Mouse (Mus musculus) embryonic facial prominence, embryonic 14.5 days (tissue): ENCODE data around the gene Kidins220. TPM values are rescaled to one million over a fixed set of nuclear protein-coding genes. Genes with fewer than 3 reads are reported as not detected.

Experiments
- ATAC-seq: fragments of 200-750 bp; cut with Nextera tagmentation; 2 replicates; pipeline ENCODE4 v1.8.0; 2017; ENCODE audit warnings: low read depth, moderate number of reproducible peaks, moderate TSS enrichment
- DNase-seq: peaks from one replicate; pipeline ENCODE4 v3.0.0-alpha.2; 2015; ENCODE audit warnings: low spot score
- H3K27ac ChIP-seq: fragments of 300-500 bp; sonication (generic); replicated peaks from 2 replicates; pipeline ENCODE4 v1.5.1; 2014; ENCODE audit warnings: low read depth, mild to moderate bottlenecking, low read length, moderate library complexity
- H3K27me3 ChIP-seq: fragments of 300-500 bp; sonication (generic); replicated peaks from 2 replicates; pipeline ENCODE4 v1.6.1; 2014; ENCODE audit warnings: low read length; ENCODE audit not compliant: control insufficient read depth, insufficient read depth
- H3K36me3 ChIP-seq: fragments of 300-500 bp; sonication (generic); 2 replicates; pipeline ENCODE4 v1.6.1; 2014; ENCODE audit warnings: low read length, mixed read lengths; ENCODE audit not compliant: control insufficient read depth, insufficient read depth
- H3K4me1 ChIP-seq: fragments of 300-500 bp; sonication (generic); 2 replicates; pipeline ENCODE4 v1.6.1; 2014; ENCODE audit warnings: antibody characterized with exemption, low read length; ENCODE audit not compliant: control insufficient read depth, insufficient read depth
- H3K4me2 ChIP-seq: fragments of 300-500 bp; sonication (generic); 2 replicates; pipeline ENCODE4 v1.6.1; 2014; ENCODE audit warnings: low read depth, mild to moderate bottlenecking, low read length, moderate library complexity, mixed read lengths
- H3K4me3 ChIP-seq: fragments of 300-500 bp; sonication (generic); 2 replicates; pipeline ENCODE4 v1.5.1; 2014; ENCODE audit warnings: low read depth, mild to moderate bottlenecking, low read length
- H3K9ac ChIP-seq: fragments of 300-500 bp; sonication (generic); 2 replicates; pipeline ENCODE4 v1.6.1; 2014; ENCODE audit warnings: low read depth, mild to moderate bottlenecking, low read length, moderate library complexity, mixed read lengths
- H3K9me3 ChIP-seq: fragments of 300-500 bp; sonication (generic); 2 replicates; pipeline ENCODE4 v1.6.1; 2016; ENCODE audit warnings: low read length; ENCODE audit not compliant: control insufficient read depth
- WGBS: fragments of 180-500 bp; shearing (Covaris S2); extraction: QIAGEN DNeasy Blood & Tissue Kit; methylation state at CpG from one replicate; pipeline ENCODE4 v1.1.7; 2014; 5-methylcytosine and 5-hydroxymethylcytosine counted together
- polyA plus RNA-seq: library from polyadenylated mRNA; unstranded; fragments of >200 nt; fragmentation: Nextera tagmentation; extraction: Ambion mirVana; gene quantifications from 2 replicates; pipeline ENCODE4 v1.2.1, GENCODE M21; 2014

Kidins220 gene
- polyA plus RNA-seq, 1 experiment from 2014 or later = 38.4 TPM

GRCm38 (mm10) chr12:25044579-25044978 lies 69.9 kb downstream of the Kidins220 start:
- Histone ChIP-seq H3K9ac (no peak overlapping the region), H3K4me3 (no peak overlapping the region), H3K4me2 (no peak overlapping the region), H3K27ac (no peak overlapping the region), H3K9me3 (no peaks in the 10 kb centered on the region), H3K27me3 (no peaks in the 10 kb centered on the region), H3K4me1 (no peaks in the 10 kb centered on the region), H3K36me3 (peaks cover 25% of the 10 kb centered on the region)
- WGBS = 78% methylated on average over 4 of the region's 4 CpGs
- ATAC-seq = no peak
- DNase-seq = no peak

GRCm38 (mm10) chr12:25049253-25049652 lies 74.5 kb downstream of the Kidins220 start:
- no peak overlapping the region for H3K9ac ChIP-seq
- WGBS = 55% methylated on average over 5 of the region's 5 CpGs
- H3K36me3 ChIP-seq = peaks cover 43% of the 10 kb centered on the region
- no peak overlapping the region for H3K4me2 ChIP-seq
- DNase-seq (no peak), ATAC-seq (no peak)
- H3K4me3 ChIP-seq = no peak overlapping the region
- H3K27ac ChIP-seq = no peak overlapping the region
- no peaks in the 10 kb centered on the region for H3K4me1 ChIP-seq
- no peaks in the 10 kb centered on the region for H3K27me3 ChIP-seq
- no peaks in the 10 kb centered on the region for H3K9me3 ChIP-seq

- H3K9me3 ChIP-seq = no peaks in the 10 kb centered on the region
- H3K27me3 ChIP-seq = no peaks in the 10 kb centered on the region
- 77% methylated on average over 7 of the region's 7 CpGs for WGBS
- no peak for DNase-seq
- H3K9ac ChIP-seq = no peak overlapping the region
- no peak overlapping the region for H3K4me2 ChIP-seq
- peaks cover 78% of the 10 kb centered on the region for H3K36me3 ChIP-seq
- ATAC-seq = no peak
- H3K4me1 ChIP-seq = no peaks in the 10 kb centered on the region
- H3K4me3 ChIP-seq = no peak overlapping the region
- no peak overlapping the region for H3K27ac ChIP-seq
These were observed 79.8 kb downstream of the Kidins220 start for GRCm38 (mm10) chr12:25054511-25054910.

- H3K27ac ChIP-seq = no peak overlapping the region
- ATAC-seq (no peak), DNase-seq (no peak)
- WGBS = 50% methylated on average over 4 of the region's 4 CpGs
- H3K4me3 ChIP-seq = no peak overlapping the region
- no peak overlapping the region for H3K4me2 ChIP-seq
- peaks cover 77% of the 10 kb centered on the region for H3K36me3 ChIP-seq
- no peaks in the 10 kb centered on the region for H3K4me1 ChIP-seq
- H3K27me3 ChIP-seq = no peaks in the 10 kb centered on the region
- H3K9me3 ChIP-seq = no peaks in the 10 kb centered on the region
- no peak overlapping the region for H3K9ac ChIP-seq
These were observed 80.2 kb downstream of the Kidins220 start for GRCm38 (mm10) chr12:25054963-25055362.

GRCm38 (mm10) chr12:25059487-25060200 lies 84.9 kb downstream of the Kidins220 start:
- Histone ChIP-seq H3K4me2 (no peak overlapping the region), H3K36me3 (peaks cover 35% of the 10 kb centered on the region), H3K27me3 (no peaks in the 10 kb centered on the region), H3K9me3 (no peaks in the 10 kb centered on the region), H3K9ac (no peak overlapping the region), H3K4me1 (no peaks in the 10 kb centered on the region), H3K27ac (no peak overlapping the region), H3K4me3 (no peak overlapping the region)
- DNase-seq = no peak
- whole genome bisulfite sequencing = 83% methylated on average over 9 of the region's 9 CpGs
- ATAC-seq = no peak

GRCm38 (mm10) chr12:25060901-25061300 lies 86.2 kb downstream of the Kidins220 start:
- Histone ChIP-seq H3K9ac (no peak overlapping the region), H3K9me3 (no peaks in the 10 kb centered on the region), H3K27ac (no peak overlapping the region), H3K27me3 (no peaks in the 10 kb centered on the region), H3K36me3 (peaks cover 25% of the 10 kb centered on the region), H3K4me3 (no peak overlapping the region), H3K4me1 (no peaks in the 10 kb centered on the region), H3K4me2 (no peak overlapping the region)
- DNase-seq (no peak), ATAC-seq (no peak)
- WGBS = 84% methylated on average over 7 of the region's 7 CpGs

GRCm38 (mm10) chr12:25062264-25062663 lies 87.5 kb downstream of the Kidins220 start:
- 80% methylated on average over 6 of the region's 6 CpGs for WGBS
- H3K27ac ChIP-seq = no peak overlapping the region
- peaks cover 15% of the 10 kb centered on the region for H3K36me3 ChIP-seq
- ATAC-seq = no peak
- H3K4me2 ChIP-seq = no peak overlapping the region
- H3K9me3 ChIP-seq = no peaks in the 10 kb centered on the region
- no peaks in the 10 kb centered on the region for H3K4me1 ChIP-seq
- H3K9ac ChIP-seq = no peak overlapping the region
- H3K27me3 ChIP-seq = no peaks in the 10 kb centered on the region
- no peak overlapping the region for H3K4me3 ChIP-seq
- DNase-seq = no peak

- H3K4me1 ChIP-seq = no peaks in the 10 kb centered on the region
- WGBS = 80% methylated on average over 4 of the region's 4 CpGs
- no peaks in the 10 kb centered on the region for H3K9me3 ChIP-seq
- DNase-seq (no peak), ATAC-seq (no peak)
- H3K27ac ChIP-seq = no peak overlapping the region
- no peak overlapping the region for H3K4me2 ChIP-seq
- no peaks in the 10 kb centered on the region for H3K27me3 ChIP-seq
- H3K36me3 ChIP-seq = no peaks in the 10 kb centered on the region
- H3K9ac ChIP-seq = no peak overlapping the region
- no peak overlapping the region for H3K4me3 ChIP-seq
These were observed 98.6 kb downstream of the Kidins220 start for GRCm38 (mm10) chr12:25073374-25073773.

- DNase-seq = no peak
- H3K4me3 ChIP-seq = no peak overlapping the region
- no peak overlapping the region for H3K27ac ChIP-seq
- no peak overlapping the region for H3K4me2 ChIP-seq
- no peaks in the 10 kb centered on the region for H3K9me3 ChIP-seq
- no peak overlapping the region for H3K9ac ChIP-seq
- whole genome bisulfite sequencing = 84% methylated on average over 3 of the region's 3 CpGs
- ATAC-seq = no peak
- H3K4me1 ChIP-seq = no peaks in the 10 kb centered on the region
- H3K27me3 ChIP-seq = no peaks in the 10 kb centered on the region
- H3K36me3 ChIP-seq = no peaks in the 10 kb centered on the region
These were observed 99.6 kb downstream of the Kidins220 start for GRCm38 (mm10) chr12:25074344-25074743.
